Mouse (Mus musculus): ENCODE data around the gene Dazap2.

- TF ChIP-seq CEBPB (IDR thresholded peaks at IDR 0.05; ENCODE audit: insufficient read depth, poor library complexity, severe bottlenecking) (no peak), REST (IDR thresholded peaks at IDR 0.05; ENCODE audit: insufficient read depth, insufficient read length) (no peak), MYOG (IDR thresholded peaks at IDR 0.05; ENCODE audit: control insufficient read depth in 1 of 3, insufficient read depth in 1 of 3, insufficient read length in 2 of 3, low read depth in 2 of 3) (no peak), POLR2A (IDR thresholded peaks at IDR 0.05; ENCODE audit: insufficient read length, low read depth) (no peak), TCF12 (IDR thresholded peaks at IDR 0.05; ENCODE audit: insufficient read depth, poor library complexity, severe bottlenecking) (no peak), MAX (IDR thresholded peaks at IDR 0.05; ENCODE audit: low read depth) (no peak), TCF3 (IDR thresholded peaks at IDR 0.05; ENCODE audit: insufficient read length, low read depth) (no peak), USF1 (IDR thresholded peaks at IDR 0.05; ENCODE audit: low read depth) (no peak), POLR2AphosphoS2 (IDR thresholded peaks at IDR 0.05; ENCODE audit: insufficient read length, low read depth) (no peak), E2F4 (IDR thresholded peaks at IDR 0.05; ENCODE audit: insufficient read depth) (no peak)
Measured at GRCm38 (mm10) chr15:100667871-100668545, 52.9 kb downstream of the Dazap2 start.

Data from myocyte (in vitro differentiated cells).